Mouse (Mus musculus) heart, postnatal 0 days (tissue): ENCODE data around the gene Rnls. TPM values are rescaled to one million over a fixed set of nuclear protein-coding genes. Genes with fewer than 3 reads are reported as not detected.

Experiments used
- ATAC-seq: fragments of 200-750 bp; cut with Nextera tagmentation; 2 replicates; pipeline ENCODE4 v1.8.0; 2017; ENCODE audit warnings: low read depth, moderate number of reproducible peaks, moderate library complexity; ENCODE audit not compliant: insufficient read depth
- DNase-seq: peaks from one replicate; pipeline ENCODE4 v3.0.0-alpha.2; 2016; ENCODE audit warnings: low spot score
- H3K27ac ChIP-seq: fragments of 300-500 bp; sonication (generic); 2 replicates; pipeline ENCODE4 v1.5.1; 2014; ENCODE audit warnings: low read depth, mild to moderate bottlenecking
- H3K27me3 ChIP-seq: fragments of 300-500 bp; sonication (generic); 2 replicates; pipeline ENCODE4 v1.6.1; 2014; ENCODE audit warnings: low read length, mixed read lengths; ENCODE audit not compliant: control insufficient read depth, insufficient read depth
- H3K36me3 ChIP-seq: fragments of 300-500 bp; sonication (generic); replicated peaks from 2 replicates; pipeline ENCODE4 v1.6.1; 2014; ENCODE audit warnings: low read length, mixed read lengths; ENCODE audit not compliant: control insufficient read depth, insufficient read depth
- H3K4me1 ChIP-seq: fragments of 300-500 bp; sonication (generic); 2 replicates; pipeline ENCODE4 v1.6.1; 2014; ENCODE audit warnings: antibody characterized with exemption; ENCODE audit not compliant: control insufficient read depth, insufficient read depth
- H3K4me2 ChIP-seq: fragments of 300-500 bp; sonication (generic); 2 replicates; pipeline ENCODE4 v1.6.1; 2014; ENCODE audit warnings: low read depth, mild to moderate bottlenecking, low read length, moderate library complexity
- H3K4me3 ChIP-seq: fragments of 300-500 bp; sonication (generic); 2 replicates; pipeline ENCODE4 v1.5.1; 2014; ENCODE audit warnings: low read depth, low read length
- H3K9ac ChIP-seq: fragments of 300-500 bp; sonication (generic); replicated peaks from 2 replicates; pipeline ENCODE4 v1.6.1; 2014; ENCODE audit warnings: low read depth, low read length, mixed read lengths
- H3K9me3 ChIP-seq: fragments of 300-500 bp; sonication (generic); replicated peaks from 2 replicates; pipeline ENCODE4 v1.6.1; 2016; ENCODE audit warnings: low read length; ENCODE audit not compliant: control insufficient read depth
- CTCF ChIP-seq: IDR thresholded peaks from 2 replicates; pipeline ENCODE4 v1.5.1; 2016; ENCODE audit warnings: antibody characterized with exemption, control low read depth, low read depth
- EP300 ChIP-seq: IDR thresholded peaks from 2 replicates; pipeline ENCODE4 v1.6.1; 2016; ENCODE audit warnings: antibody characterized with exemption, low read depth
- WGBS: fragments of 180-500 bp; shearing (Covaris S2); extraction: QIAGEN DNeasy Blood & Tissue Kit; methylation state at CpG from one replicate; pipeline ENCODE4 v1.1.7; 2014; 5-methylcytosine and 5-hydroxymethylcytosine counted together
- microRNA-seq: library from miRNA; unstranded; fragments of <30 nt; microRNA quantifications from one replicate; pipeline ENCODE4, GENCODE M21; 2016
- polyA plus RNA-seq: library from polyadenylated mRNA; unstranded; fragments of >200 nt; fragmentation: Nextera tagmentation; extraction: Ambion mirVana; gene quantifications from 2 replicates; pipeline ENCODE4 v1.2.1, GENCODE M21; 2015
- total RNA-seq: library from RNA; depleted of rRNA; stranded (reverse); fragments of >200 nt; gene quantifications from 2 replicates; pipeline ENCODE4 v1.2.3, GENCODE M21; 2014; ENCODE audit warnings: low replicate concordance; rRNA removed

Gene Rnls
- total and polyA plus RNA-seq, 2 experiments from 2014 or later: 8.0 to 16.4 TPM

DNA sequence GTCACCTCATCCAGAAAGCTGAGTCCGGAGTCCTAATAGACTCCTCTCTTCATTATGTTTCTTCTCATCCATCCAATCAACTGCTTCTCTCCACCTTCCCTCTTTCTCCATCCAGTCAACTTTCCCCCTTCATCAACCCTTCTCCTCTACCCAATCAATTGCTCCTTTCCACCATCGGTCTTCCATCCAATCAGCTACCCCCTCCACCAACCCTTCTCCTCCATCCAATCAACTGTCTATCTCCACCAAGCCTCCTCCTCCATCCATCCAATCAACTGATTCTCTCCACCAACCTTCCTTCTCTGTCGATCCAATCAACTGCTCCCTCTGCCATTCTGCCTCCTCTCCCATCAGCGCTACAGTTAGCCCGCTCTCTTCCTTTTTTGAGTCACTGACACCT, 295.5 kb downstream of the Rnls start:
- Histone ChIP-seq H3K4me3 (no peak overlapping the region), H3K9ac (no peak overlapping the region), H3K27ac (no peak overlapping the region), H3K4me2 (no peak overlapping the region), H3K27me3 (no peaks in the 10 kb centered on the region), H3K36me3 (no peaks in the 10 kb centered on the region), H3K4me1 (peaks cover 6% of the 10 kb centered on the region; the same call in 1 of the 2 replicates), H3K9me3 (no peaks in the 10 kb centered on the region)
- TF ChIP-seq EP300 (no peak), CTCF (no peak)
- DNase-seq (no peak), ATAC-seq (no peak)
- WGBS: 92% methylated on average over 5 of the region's 5 CpGs

DNA sequence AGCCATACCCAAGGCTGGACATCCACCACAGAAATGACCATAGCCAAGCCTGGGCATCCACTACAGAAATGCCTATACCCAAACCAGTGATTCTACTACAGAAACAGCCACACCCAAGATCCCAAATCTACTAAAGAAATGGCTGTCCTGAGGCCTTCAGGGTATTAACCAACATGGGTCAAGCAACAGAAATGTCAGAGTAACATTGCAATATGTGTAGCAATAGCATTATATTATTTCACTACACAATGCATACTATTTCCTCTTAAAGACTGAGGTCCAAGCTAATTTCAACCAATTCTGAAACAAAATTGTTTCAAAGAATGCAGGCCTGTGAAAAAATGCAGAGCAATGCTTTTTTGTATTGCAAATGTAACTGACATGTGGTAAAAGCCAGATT, 299.5 kb downstream of the Rnls start:
- H3K27ac ChIP-seq: no peak overlapping the region
- no peaks in the 10 kb centered on the region for H3K36me3 ChIP-seq
- H3K9ac ChIP-seq: no peak overlapping the region
- H3K4me1 ChIP-seq: no peaks in the 10 kb centered on the region
- no peak for TF ChIP-seq CTCF
- H3K4me3 ChIP-seq: no peak overlapping the region
- DNase-seq (no peak), ATAC-seq (no peak)
- no peak overlapping the region for H3K4me2 ChIP-seq
- no peaks in the 10 kb centered on the region for H3K9me3 ChIP-seq
- no peaks in the 10 kb centered on the region for H3K27me3 ChIP-seq

DNA sequence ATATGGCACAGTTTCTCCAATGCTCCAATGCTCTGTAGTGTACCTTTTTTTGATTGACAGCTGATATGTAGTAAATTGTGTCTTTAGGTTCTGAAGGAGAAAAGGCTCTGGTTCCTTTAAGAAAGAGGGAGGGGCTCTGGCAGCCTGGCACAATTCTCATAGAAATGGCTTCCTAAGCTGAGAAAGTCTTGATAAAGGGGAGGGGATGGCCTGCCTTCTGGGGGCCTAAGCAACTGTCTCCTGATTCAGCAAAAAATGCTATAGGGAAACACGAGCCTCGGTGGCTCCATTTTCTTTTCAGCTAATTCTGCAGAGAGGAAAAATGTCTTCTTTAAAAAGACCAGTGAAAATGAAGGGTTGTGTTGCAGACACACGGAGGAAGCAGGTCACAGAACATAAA, 300.8 kb downstream of the Rnls start:
- ATAC-seq: no peak
- Histone ChIP-seq H3K4me1 (no peaks in the 10 kb centered on the region), H3K27ac (no peak overlapping the region), H3K9ac (no peak overlapping the region), H3K9me3 (no peaks in the 10 kb centered on the region), H3K27me3 (no peaks in the 10 kb centered on the region), H3K4me2 (no peak overlapping the region), H3K36me3 (no peaks in the 10 kb centered on the region), H3K4me3 (no peak overlapping the region)
- TF ChIP-seq EP300 (no peak), CTCF (no peak)
- WGBS: 45% methylated on average over 3 of the region's 3 CpGs
- no peak for DNase-seq

DNA sequence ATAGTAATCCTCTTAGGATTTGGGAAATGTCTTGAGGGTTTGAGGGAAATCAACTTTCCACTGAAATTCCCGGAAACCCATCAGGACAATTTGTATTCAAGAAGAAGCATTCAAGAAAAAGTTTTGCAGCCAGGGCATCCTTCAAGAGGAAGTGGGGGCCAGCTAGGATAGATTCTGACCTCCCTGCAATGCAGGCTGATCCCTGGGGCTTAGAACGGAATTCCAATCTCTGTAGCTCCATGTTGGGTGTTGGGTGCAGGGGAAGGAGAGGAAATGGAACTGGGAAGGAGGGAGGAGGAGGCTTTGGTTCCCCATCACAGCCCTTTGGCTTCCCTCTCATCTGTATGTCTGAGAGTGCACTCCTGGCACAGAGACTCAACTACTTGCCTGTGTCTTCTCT, 303.2 kb downstream of the Rnls start:
- ATAC-seq: no peak
- 57% methylated on average over 2 of the region's 2 CpGs for WGBS

DNA sequence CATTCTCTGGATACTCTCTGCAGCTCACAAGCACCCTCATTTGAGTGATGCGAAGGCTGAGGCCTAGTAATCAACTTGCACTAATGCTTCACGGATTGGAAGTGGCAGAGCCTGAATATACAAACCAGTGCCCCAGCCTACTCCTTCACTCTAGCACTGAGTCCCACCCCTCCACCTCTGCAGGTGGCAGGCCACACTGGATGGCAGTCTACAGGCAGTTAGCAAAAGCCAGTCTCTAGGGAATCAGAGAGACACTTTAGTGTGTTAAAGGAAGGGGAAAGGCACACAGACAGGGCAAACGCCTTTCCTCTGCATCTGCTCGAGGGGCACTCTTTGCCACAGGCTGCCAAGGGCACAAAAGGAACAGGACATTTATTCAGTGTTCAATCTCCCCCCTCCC, 304.1 kb downstream of the Rnls start:
- H3K36me3 ChIP-seq: no peaks in the 10 kb centered on the region
- TF ChIP-seq CTCF (no peak), EP300 (no peak)
- H3K27me3 ChIP-seq: no peaks in the 10 kb centered on the region
- no peak overlapping the region for H3K27ac ChIP-seq
- no peak overlapping the region for H3K9ac ChIP-seq
- H3K9me3 ChIP-seq: no peaks in the 10 kb centered on the region
- WGBS: 68% methylated on average over 4 of the region's 4 CpGs
- no peak overlapping the region for H3K4me2 ChIP-seq
- no peak overlapping the region for H3K4me3 ChIP-seq
- ATAC-seq (no peak), DNase-seq (no peak)
- no peaks in the 10 kb centered on the region for H3K4me1 ChIP-seq

More for the DNA sequence above, 303.2 kb downstream of the Rnls start:
- Histone ChIP-seq H3K27me3 (no peaks in the 10 kb centered on the region), H3K4me2 (no peak overlapping the region), H3K9ac (no peak overlapping the region), H3K4me1 (no peaks in the 10 kb centered on the region), H3K4me3 (no peak overlapping the region), H3K27ac (no peak overlapping the region), H3K36me3 (no peaks in the 10 kb centered on the region), H3K9me3 (no peaks in the 10 kb centered on the region)
- no peak for DNase-seq
- TF ChIP-seq EP300: no peak
- no peak for TF ChIP-seq CTCF

Small RNA genes lying within 50 kb of the gene (microRNA-seq; reads per million reads assigned to microRNA genes)
- 0.54 reads per million for gene Mir3970

Other genes starting within 250 kb of the Rnls start
- gene Lipo4, start 125.5 kb upstream of the Rnls start, total RNA-seq: not detected in 2 replicates
- not detected in 2 replicates for gene Lipo4, start 125.5 kb upstream of the Rnls start, polyA plus RNA-seq
- not detected in 2 replicates for gene Gm8978, start 233.0 kb upstream of the Rnls start, total RNA-seq
- gene Gm8978, start 233.0 kb upstream of the Rnls start, polyA plus RNA-seq: not detected in 2 replicates